Mouse (Mus musculus) CH12F3 (cell line): ENCODE results near the gene Apon.
"Not testable (repeated sequence)": the region's sequence is repeated elsewhere in the genome, so short reads cannot be mapped to it uniquely, and the experiment has no call there.

Experiments used
- in situ Hi-C: fragments of 300-500 bp; cut with MboI; formaldehyde crosslinking; loops from 2 replicates; pipeline ENCODE4 v1.14.3; 2020; ENCODE audit warnings: low sequenced_read_pairs

Gene Apon

GRCm38 (mm10) chr10:128271883-128272282, 18.0 kb downstream of the Apon start:
- in situ Hi-C loops, result no loop called here

- in situ Hi-C loops, result not testable (repeated sequence)
Observed at GRCm38 (mm10) chr10:128272819-128273439, 19.0 kb downstream of the Apon start.

GRCm38 (mm10) chr10:128275374-128275773, 21.5 kb downstream of the Apon start:
- in situ Hi-C loops, result not testable (repeated sequence)

GRCm38 (mm10) chr10:128278158-128278557, 24.3 kb downstream of the Apon start:
- in situ Hi-C loops, result no loop called here

DNA sequence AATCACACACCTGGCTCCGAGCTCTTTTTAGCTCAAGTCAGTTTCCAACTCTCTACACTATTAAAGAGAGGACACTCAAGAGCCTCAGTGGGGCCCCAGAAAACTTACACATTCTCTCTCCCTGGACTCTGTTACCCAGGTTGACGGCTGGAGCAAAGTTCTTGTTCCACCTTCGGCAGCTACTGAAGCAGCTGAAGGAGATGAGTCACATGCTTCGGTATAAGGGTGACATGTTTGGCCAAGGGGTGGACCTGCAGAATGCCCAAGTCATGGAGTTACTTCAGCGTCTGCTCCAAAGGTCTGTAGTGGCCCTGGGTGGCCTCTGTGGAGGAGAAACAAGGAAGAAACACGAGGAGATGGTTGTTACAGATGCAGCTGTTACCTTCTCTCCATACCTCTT, 27.0 kb downstream of the Apon start:
- in situ Hi-C loops, result no loop called here

DNA sequence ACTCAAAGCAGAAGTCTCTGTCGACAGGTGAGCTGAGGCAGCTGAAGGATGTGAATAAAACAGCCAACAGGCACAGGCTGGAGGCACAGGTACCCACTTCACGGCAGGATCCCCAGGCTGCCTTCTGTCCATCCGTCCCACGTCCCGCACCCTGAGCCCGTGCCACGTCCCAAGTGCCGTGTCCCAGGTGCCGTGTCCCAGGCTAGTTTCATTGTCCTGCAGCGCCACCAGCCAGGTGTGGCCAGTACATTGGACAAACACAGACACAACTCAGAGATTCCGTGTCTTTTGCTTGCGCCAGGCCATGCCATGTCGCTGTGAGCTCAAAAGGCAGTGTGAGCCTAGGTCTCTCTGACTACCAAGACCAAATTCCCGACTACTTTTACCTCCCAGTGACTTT, 27.8 kb downstream of the Apon start:
- in situ Hi-C loops, result no loop called here

DNA sequence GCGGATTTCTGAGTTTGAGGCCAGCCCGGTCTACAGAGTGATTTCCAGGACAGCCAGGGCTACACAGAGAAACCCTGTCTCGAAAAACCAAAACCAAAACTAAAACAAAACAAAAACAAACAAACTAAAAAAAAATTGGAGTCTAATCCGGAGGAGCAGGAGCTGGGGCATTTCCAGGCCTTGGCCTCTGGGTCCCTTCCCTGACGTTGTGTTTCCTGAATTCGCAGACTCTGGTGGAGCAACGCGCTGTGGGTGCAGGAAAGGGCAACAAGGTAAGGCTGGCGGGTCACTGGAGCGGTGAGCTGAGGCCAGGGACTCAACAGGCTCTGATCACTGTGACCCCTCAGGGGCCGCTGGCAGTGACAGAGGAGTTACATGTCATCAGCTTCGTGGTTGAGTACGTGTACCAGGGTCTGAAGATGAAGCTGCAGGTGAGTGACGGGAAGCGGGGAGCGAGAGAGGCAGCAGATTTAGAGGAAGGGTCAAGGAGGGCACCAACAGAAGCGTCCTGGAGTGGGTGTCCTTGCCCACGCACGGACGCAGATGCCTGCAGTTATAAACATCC, 29.1 kb downstream of the Apon start:
- in situ Hi-C loops, result no loop called here

DNA sequence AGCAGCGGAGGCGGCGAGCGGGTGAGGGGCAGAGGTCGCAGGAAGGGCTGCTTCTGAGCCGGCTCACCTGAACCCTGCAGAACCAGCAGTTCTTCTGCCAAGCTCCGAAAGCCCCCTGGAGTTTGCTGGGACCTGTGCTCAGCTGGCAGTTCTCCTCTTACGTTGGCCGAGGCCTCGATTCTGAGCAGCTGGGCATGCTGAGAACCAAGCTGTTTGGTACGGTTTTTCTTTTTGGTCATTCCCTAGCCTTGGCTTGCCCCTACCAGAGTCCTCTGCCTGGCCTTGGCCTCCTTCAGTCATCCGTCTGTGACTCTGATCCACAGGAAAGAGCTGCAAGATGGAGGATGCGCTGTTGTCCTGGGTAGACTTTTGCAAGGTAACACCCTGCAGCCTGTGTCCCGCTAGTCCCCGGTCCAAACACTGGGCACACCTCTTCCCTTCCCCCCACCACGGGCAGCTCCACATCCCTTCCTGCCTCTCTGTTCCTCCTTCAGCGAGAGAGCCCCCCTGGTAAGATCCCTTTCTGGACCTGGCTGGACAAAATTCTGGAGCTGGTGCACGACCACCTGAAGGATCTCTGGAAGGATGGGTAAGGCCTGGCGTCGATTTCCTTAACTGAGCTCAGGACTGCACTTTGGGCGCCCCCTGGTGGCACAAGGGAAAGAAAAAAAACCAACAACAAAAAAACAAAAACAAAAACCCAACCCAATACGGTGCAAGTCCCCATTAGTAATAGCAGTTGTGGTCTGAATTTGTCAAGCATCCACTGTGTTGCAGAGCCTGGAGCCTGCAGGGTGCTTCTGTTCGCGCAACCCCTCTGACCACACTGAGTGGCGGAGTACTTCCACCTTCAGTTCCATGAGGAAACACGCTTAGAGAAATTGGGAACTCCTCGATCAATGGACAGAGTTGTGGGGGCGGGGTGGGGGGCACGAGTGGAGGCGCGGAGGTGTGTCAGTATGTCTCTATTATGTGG, 30.0 kb downstream of the Apon start:
- in situ Hi-C loops, result no loop called here

DNA sequence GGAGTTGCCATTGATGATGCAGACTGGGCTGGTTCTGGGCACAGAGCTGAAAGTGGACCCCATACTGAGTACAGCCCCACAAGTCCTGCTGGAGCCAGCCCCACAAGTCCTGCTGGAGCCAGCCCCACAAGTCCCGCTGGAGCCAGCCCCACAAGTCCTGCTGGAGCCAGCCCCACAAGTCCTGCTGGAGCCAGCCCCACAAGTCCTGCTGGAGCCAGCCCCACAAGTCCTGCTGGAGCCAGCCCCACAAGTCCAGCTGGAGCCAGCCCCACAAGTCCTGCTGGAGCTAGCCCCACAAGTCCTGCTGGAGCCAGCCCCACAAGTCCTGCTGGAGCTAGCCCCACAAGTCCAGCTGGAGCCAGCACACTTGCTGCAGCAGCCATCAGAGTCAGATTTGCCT, 36.7 kb downstream of the Apon start:
- in situ Hi-C loops, result not testable (repeated sequence)

- in situ Hi-C loops, result no loop called here
Observed at GRCm38 (mm10) chr10:128296370-128297090, 42.6 kb downstream of the Apon start.

DNA sequence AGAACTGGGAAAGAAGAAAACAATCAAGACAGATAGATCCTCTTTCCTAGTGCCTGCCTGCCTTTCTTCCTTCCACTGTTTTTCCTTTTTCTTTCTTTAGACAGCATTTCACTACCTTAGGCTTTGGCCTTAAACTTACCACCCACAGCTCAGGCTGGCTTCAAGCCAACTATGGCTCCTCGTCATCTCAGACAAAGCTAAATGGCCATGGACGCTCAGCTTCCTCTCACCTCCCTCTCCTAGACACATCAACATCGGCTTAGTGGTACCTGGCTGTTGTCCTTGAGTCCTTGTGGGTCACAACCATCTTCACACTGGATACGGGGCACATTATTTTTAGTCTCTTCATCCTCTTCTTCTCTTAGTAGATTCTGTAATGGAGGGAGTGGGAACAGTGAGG, 43.3 kb downstream of the Apon start:
- in situ Hi-C loops, result no loop called here

DNA sequence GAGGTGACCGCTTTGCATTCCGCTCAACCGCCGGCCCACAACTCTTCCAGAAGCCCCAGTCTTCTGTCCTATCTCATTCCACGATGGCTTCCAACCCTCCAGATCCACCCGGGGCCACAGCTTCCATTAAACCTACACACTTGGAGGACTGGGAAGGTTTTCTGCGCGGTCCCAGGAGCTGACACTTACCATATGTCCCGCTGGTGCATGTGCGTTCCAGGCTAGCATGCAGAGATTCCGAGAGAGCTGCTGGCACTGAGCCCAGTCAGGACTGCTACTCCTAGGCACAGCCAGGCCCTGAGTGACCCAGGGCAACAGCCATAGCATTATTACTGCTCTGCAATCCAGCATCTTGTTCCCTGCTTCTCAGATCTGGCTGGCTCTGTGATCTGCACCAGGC, 43.7 kb downstream of the Apon start:
- in situ Hi-C loops, result no loop called here

GRCm38 (mm10) chr10:128298243-128298642, 44.3 kb downstream of the Apon start:
- in situ Hi-C loops, result no loop called here

GRCm38 (mm10) chr10:128298702-128299171, 44.8 kb downstream of the Apon start, which contains the start of gene Il23a:
Il23a (minus strand) TSS chr10:128298752.
- in situ Hi-C loops, result no loop called here

- in situ Hi-C loops, result no loop called here
Observed at GRCm38 (mm10) chr10:128302357-128302756, 48.5 kb downstream of the Apon start.

DNA sequence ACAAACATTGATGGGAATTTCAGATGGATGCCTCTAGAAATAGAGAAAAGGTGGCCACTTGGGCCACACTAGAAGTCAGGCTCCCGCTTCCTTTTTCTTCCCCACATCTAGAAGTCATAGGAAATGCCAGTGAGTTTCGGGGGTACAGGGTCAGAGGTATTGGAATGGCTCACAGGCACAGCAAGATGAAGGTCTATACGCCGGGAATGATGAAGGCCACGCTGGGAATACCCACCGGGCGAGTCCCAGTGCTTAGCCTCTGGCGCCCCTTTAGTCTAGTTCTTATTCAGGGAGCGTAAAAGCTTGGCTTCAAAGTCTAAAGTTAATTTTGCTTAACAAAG, 48.9 kb downstream of the Apon start:
- in situ Hi-C loops, result no loop called here

DNA sequence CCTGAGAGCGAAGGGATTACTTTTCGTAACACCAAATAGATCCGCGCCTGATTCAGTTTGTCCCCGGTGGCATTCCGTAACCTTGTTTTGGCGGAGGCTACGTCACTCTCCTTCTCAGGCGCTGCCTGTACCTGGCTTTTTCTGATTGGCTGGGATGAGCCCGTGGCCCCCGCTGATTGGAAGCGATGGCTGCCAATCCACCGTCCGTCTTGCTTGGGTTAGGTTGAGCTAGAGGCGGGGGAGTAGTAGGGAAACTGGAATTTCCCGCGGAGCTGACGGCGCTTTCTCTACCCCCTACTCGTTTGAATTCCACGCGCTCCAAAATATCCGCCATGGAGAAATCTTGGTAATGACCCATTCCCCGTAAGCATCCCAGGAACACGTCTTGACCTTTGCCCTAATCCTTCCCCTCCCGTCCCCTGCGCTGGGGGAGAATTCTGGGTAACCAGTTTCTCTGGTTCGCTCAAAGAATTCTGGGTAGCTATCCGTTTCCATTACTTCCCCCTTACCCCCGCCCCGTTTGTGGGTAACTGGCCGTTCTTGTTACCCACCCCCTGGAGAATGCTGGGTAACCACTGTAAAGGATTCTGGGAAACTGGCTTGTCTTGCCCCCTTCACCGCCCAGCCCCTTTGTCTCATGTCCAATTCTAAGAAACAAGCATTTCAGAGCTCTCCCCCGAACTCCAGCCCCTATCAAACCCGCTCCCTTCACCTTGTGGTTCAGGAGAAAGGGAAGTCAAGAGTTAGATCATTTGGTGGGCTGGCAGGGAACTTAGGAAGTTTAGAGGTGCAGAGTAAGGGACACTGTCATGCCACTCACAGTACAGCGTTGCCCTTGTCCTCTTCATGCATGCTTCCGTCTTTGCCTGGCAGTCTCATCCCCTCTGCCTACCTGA, 49.5 kb downstream of the Apon start, which contains the start of gene Pan2:
TSS of gene Pan2 (plus strand) at position 210 of the 896 bp plus-strand sequence.
- in situ Hi-C loops, result no loop called here
